Mouse (Mus musculus): ENCODE measurements at regions not wholly inside any gene's neighbourhood (a gene's known extent, or its start where the extent isn't known, plus 50 kb on each side); places are given as distances from the start of the nearest gene placed in this dataset.

- intact Hi-C loops (cut with DNase I) = no loop called here
- peak in 1 of 2 experiments; percentile 0 for DNase-seq (ENCODE audit: low spot score in 2 of 2)
Observed at GRCm38 (mm10) chrX:115897668-115898067, 551.1 kb upstream of the Cpxcr1 start.

- no peak for DNase-seq (ENCODE audit: low spot score in 2 of 2)
- intact Hi-C loops (cut with DNase I) = no loop called here
Observed at GRCm38 (mm10) chrX:115929461-115929860, 519.3 kb upstream of the Cpxcr1 start.

All from left cerebral cortex, postnatal 14 days (tissue).